Mouse (Mus musculus) splenic B cell, adult 2 months (primary cell): ENCODE data around the gene Vac14.

Experiments
- DNase-seq: peaks from one replicate; pipeline ENCODE4 v3.0.0-alpha.2; 2011; ENCODE audit warnings: low read depth, low spot score
- H3K27me3 ChIP-seq: 2 replicates; pipeline ENCODE4 v1.6.1; 2012; ENCODE audit warnings: mild to moderate bottlenecking, low read length, moderate library complexity, mixed read lengths; ENCODE audit not compliant: control insufficient read depth, poor library complexity, insufficient read depth, severe bottlenecking
- H3K36me3 ChIP-seq: 2 replicates; pipeline ENCODE4 v1.6.1; 2012; ENCODE audit warnings: mild to moderate bottlenecking, low read length, moderate library complexity, mixed read lengths; ENCODE audit not compliant: control insufficient read depth, poor library complexity, insufficient read depth, severe bottlenecking

The Vac14 gene

GRCm38 (mm10) chr8:110689961-110690360, 71.6 kb downstream of the Vac14 start:
- Histone ChIP-seq H3K27me3 (no peaks in the 10 kb centered on the region), H3K36me3 (peaks cover 20% of the 10 kb centered on the region)
- no peak for DNase-seq

GRCm38 (mm10) chr8:110694226-110694625, 75.8 kb downstream of the Vac14 start:
- H3K27me3 ChIP-seq = no peaks in the 10 kb centered on the region
- H3K36me3 ChIP-seq = peaks cover 14% of the 10 kb centered on the region
- no peak for DNase-seq

DNA sequence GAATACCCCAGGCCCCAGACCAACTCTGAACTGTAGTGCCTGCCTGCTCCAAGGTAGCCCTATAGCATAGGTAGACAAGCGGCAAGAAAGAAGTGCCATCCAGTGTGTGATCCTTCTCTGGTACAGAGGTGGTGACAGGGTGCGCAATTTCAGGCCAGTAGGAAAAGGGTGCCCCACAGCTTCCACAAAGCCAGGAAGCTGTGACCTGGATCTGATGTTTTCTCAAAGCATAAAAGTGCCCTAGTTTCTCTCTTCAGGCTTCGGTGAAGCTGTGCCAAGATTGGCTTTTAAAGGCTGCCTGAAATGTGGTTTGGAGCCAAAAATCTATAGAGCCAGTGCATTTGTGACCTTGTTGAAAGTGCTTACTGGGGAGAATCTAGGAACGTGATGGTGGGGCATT, 76.4 kb downstream of the Vac14 start:
- peaks cover 13% of the 10 kb centered on the region for H3K36me3 ChIP-seq
- no peaks in the 10 kb centered on the region for H3K27me3 ChIP-seq
- no peak for DNase-seq

DNA sequence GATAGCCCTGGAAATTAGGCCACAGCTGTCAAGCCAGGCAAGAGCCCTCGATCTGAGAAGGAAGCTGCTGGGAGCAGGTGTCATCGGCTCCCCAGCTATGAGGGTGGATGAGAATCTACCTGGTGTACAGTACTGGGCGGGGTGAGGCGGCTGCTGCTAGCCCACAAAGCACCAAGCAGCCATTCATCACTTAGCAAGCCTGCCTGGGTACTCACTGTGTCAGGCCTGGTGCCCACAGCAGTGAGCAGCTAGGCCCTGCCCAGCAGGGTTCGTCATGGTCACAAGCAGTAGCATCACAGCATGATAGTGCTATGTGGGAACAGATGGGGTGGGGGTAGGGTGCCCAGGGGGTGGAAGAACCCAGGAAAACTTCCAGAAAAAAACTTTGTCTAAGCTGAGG, 77.0 kb downstream of the Vac14 start:
- DNase-seq = no peak
- H3K36me3 ChIP-seq = peaks cover 10% of the 10 kb centered on the region
- H3K27me3 ChIP-seq = no peaks in the 10 kb centered on the region

- no peak for DNase-seq
- Histone ChIP-seq H3K36me3 (peaks cover 7% of the 10 kb centered on the region), H3K27me3 (no peaks in the 10 kb centered on the region)
Measured at GRCm38 (mm10) chr8:110696051-110696450, 77.7 kb downstream of the Vac14 start.

DNA sequence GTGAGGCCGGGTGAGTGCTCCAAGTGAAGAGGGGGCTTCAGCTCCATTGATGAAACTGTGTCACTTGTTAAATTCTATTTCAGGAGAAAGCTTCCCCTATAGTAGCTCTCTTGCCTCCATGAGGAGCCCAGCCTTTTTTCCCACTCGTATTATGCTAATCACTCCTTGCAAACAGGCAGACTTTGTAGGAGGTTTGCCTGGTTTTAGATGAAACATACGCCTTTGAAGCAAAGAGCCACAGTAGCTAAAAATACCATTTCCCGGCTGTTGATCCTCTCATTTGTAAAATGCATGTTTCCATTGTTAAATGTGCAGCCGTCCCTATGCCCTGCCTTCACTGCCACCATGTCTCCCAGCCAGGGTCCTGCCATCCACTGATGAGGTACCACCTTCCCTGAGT, 79.2 kb downstream of the Vac14 start:
- Histone ChIP-seq H3K36me3 (peaks cover 5% of the 10 kb centered on the region), H3K27me3 (no peaks in the 10 kb centered on the region)
- DNase-seq = no peak

DNA sequence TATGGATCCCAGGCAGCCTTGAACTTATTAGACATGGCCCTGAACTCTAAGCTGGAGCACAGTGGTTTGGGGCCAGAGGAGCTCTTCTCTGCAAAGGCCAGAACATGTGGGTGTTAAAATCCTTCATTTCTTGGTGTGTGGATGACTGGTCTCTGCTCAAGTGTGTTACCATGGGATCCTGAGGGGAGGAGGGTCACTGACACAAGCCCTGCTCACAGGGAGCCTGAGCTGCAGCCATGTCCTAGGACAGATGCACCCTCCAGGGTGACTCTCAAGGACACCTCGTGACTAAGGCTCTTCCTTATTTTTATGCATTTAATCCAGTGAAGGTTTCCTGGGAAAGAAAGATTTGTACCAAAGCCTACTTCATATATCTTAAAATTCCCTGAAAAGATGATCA, 79.7 kb downstream of the Vac14 start:
- DNase-seq = no peak
- H3K27me3 ChIP-seq = no peaks in the 10 kb centered on the region

DNA sequence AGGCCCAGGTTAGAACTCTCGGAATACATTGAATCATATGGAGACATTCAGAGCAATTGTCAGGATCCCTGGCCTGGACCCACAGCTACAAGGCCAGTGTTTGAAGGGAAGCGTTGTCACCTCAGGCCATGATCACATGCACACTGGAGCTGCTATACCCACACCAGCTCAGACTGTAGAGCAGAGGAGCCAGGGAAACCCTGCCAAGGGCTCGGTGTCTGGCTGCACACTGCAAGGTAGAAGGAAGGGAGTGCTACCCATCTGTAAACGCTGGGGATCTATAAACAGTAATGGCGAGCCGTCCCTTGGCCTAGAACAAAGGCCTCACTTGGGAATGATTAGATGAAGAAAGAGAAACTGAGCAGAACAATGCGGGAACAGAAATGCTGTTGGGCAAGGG, 81.1 kb downstream of the Vac14 start:
- no peak for DNase-seq
- Histone ChIP-seq H3K27me3 (no peaks in the 10 kb centered on the region), H3K36me3 (peaks cover 4% of the 10 kb centered on the region)

More for the DNA sequence above, 79.7 kb downstream of the Vac14 start:
- peaks cover 5% of the 10 kb centered on the region for H3K36me3 ChIP-seq

DNA sequence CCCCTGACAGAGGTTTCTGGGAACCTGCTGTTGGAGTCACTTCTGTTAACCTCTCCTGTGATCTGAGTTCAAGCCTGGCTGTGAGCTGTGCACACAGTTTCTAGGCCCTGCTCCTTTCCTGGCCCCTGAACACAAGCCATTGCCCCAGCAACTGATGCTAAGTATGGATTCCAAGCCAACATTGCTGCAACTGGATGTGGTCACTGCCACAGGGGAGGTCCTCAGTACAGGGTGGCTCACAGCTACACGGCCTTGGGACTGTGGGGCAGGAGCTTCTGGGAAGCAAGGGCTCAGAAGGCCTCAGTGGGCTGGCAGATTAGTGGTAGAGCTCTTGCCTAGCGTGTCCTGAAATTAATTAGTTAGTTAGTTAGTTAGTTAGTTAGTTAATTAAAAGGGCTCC, 82.2 kb downstream of the Vac14 start:
- peaks cover 3% of the 10 kb centered on the region; the same call in 1 of the 2 replicates for H3K36me3 ChIP-seq
- H3K27me3 ChIP-seq = no peaks in the 10 kb centered on the region
- no peak for DNase-seq

DNA sequence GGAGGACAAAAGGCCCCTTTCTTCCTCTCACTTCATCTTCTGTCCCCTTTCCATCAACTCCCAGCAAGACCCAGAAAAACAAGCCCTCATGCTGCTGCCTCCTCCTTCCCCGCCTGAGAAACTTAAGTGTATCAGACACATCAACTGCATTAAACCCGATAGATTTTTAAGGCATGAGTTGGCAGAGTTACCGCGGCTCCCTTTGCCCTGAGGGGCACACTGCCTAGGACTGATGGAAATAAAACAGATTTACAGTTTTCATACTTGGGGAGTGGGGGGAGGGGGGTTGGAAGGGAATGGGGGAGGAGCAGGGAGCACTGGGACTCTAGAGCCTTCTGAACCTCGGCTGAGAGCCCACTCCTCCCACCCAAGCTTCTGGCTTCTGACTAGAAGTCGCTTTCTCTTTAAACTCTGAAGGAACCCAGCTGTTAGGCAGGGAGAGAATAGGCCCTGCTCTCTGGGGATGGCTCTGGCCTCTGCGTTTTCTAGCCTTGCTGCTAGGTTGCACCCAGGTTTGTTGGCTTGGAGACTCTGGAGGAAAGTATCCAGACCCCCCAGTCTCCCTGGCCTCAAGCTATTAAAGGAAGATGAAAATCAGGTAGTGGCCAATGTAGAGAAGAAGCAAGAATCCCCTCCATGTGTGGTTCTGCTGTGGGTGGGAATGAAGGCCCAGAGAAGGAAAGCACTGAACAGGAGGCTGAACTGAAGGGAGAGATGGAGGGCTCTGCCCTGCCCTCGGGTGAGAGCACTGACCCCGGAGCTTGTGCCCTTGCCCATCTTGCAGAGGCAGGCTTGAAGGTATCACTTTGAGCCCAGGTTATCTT, 84.5 kb downstream of the Vac14 start:
- DNase-seq = no peak

DNA sequence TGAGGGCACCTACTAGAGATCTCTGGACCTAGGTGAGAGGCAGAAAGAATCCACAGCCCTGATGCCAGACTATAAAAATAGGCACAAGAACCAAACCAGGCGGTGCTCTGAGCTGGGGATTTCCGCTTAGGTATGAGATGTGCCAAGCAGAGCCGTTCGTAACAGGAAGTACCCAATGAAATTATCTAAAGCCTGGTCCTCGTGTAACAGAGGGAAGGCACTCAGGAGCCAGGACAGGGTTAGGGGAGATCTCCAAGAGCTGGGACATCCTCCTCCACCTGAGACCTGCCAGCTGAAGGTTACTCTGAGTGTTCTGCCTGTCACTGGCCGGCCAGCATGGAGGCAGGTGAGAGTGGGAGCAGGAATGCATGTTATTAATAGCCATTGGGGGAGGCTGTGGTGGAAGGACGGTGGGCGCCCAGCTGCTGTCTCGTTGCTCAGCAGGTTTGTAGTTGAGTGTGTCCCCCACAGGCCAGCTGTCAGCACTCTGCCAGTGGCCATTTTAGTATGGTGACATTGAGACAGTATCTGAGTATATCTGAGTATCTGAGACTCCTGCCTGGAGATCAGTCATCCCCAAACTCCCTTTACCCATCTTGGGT, 85.2 kb downstream of the Vac14 start:
- Histone ChIP-seq H3K36me3 (no peaks in the 10 kb centered on the region; the same call in 1 of the 2 replicates), H3K27me3 (no peaks in the 10 kb centered on the region)
- no peak for DNase-seq

More for the DNA sequence above, 84.5 kb downstream of the Vac14 start:
- Histone ChIP-seq H3K27me3 (no peaks in the 10 kb centered on the region), H3K36me3 (no peaks in the 10 kb centered on the region)

- no peaks in the 10 kb centered on the region for H3K27me3 ChIP-seq
- DNase-seq = no peak
- no peaks in the 10 kb centered on the region; the same call in 1 of the 2 replicates for H3K36me3 ChIP-seq
Measured at GRCm38 (mm10) chr8:110704103-110704502, 85.7 kb downstream of the Vac14 start.

- Histone ChIP-seq H3K27me3 (no peaks in the 10 kb centered on the region), H3K36me3 (no peaks in the 10 kb centered on the region; the same call in 1 of the 2 replicates)
- no peak for DNase-seq
Measured at GRCm38 (mm10) chr8:110705391-110706287, 87.3 kb downstream of the Vac14 start.

DNA sequence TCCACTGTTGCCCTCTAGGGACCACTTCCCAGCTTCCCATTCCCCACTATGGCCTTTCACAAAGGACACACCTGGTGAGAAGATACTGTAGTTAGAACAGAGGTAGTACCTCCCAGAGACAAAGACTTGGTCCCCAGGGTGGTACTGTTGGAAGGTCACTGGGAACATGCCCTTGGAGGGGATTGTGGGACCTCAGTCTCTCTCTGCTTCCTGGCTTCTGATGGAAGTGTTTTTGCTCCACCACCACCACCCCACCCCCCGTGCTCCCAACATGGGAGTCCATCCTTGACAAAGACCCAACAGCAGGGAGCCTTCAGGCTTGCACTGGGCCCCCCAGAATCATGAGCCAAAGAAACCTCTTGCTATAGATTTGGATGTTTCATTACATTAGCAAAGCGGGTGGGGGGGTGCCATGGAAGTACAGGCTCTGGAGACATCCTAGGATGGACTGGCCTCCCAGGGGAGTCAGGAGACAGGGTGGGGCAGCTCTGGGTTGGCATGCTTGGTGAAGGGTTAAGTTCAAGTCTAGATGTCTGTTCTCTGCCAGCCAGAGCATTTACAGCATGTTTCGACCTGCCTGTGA, 88.0 kb downstream of the Vac14 start:
- Histone ChIP-seq H3K36me3 (no peaks in the 10 kb centered on the region; the same call in 1 of the 2 replicates), H3K27me3 (no peaks in the 10 kb centered on the region)
- no peak for DNase-seq
